Mouse (Mus musculus) small intestine, adult 10 weeks (tissue): ENCODE results near the gene Olfr324. TPM values are rescaled to one million over a fixed set of nuclear protein-coding genes. Genes with fewer than 3 reads are reported as not detected.

ENCODE experiments used
- polyA plus RNA-seq: library from polyadenylated mRNA; stranded (reverse); fragments of 350-450 nt; fragmentation: Illumina TruSeq; extraction: RNeasy Lipid Tissue Mini Kit (QIAGEN cat#74804); gene quantifications from one replicate; pipeline ENCODE4 v1.2.3, GENCODE M21; 2014; ENCODE audit warnings: low replicate concordance

Gene Olfr324
- not detected for polyA plus RNA-seq

DNA sequence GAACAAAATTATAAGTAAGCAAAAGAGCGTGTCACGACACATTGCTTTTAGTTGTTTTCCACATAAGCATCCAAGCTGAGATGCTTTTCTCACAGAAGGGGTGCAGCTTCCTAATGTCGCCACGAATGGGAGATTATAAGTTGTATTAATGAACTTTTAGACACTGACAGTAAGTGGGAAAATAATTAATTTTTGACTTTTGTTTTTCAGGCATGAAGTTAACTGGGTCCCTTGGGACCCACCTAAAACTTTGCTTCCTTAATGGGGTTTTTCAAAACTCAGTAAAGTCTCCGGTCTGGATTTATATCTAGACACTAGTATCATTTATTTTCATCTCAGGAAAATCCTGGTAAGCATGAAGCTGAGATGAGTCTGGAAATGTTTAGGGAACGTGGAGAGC is at the start of gene Olfr324:
Gene Olfr324 (plus strand): TSS at position 301 of the 400 bp plus-strand sequence.

DNA sequence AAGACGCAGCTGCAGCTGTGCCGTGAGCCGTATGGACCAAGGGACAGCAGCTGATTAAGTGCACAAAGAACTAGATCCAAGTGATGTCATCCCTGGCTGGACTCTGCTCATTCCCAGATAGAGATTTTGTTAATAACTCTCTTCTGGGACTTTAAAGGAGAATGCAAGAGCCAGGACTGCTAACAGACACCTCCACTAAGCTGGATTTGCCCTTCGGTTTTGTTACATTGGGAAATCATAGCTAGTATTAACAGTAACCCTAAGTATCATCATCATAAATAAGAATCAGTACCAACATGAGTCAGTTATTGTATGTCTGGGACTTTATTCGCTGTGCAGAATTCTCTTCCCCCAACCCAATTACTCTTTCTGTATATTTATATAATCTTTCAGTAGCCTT is 48.6 kb upstream of the Olfr324 start, which contains the start of gene Olfr329-ps:
Gene Olfr329-ps (minus strand): TSS at position 101 of the 400 bp plus-strand sequence.

DNA sequence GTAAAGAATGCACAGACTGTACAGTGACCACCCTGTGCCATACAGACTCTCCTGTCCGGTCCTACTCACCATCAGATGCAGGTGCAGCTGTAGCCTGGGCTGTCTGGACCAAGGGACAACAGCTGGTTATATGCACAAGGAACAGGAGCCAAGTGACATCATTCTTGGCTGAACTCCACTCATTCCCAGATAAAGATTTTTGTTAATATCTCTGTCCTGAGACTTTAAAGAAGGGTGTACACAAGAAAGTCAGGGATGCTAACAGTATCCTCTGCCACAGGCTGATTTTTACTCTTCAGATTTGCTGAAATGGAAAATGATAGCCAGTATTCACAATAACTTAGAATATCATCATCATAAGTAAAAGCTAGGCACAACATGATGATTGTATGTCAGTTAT is 39.4 kb upstream of the Olfr324 start, which contains the start of gene Olfr328:
Gene Olfr328 (minus strand): TSS at position 101 of the 400 bp plus-strand sequence.

DNA sequence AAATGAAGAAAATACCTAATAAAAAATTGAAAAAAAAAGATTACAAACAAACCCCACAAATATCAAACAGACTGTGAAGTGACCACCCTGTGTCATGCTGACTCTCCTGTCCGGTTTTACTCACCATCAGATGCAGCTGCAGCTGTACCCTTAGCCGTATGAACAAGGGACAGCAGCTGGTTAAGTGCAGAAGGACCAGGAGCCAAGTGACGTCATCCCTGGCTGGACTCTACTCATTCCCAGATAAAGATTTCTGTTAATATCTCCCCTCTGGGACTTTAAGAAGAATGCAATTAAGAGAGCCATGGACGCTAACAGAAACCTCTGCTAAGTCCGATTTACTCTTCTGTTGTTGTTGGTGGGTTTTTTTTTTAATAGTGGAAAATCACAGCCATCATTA is 24.5 kb upstream of the Olfr324 start, which contains the start of gene Olfr224:
Gene Olfr224 (minus strand): TSS at position 149 of the 400 bp plus-strand sequence.

DNA sequence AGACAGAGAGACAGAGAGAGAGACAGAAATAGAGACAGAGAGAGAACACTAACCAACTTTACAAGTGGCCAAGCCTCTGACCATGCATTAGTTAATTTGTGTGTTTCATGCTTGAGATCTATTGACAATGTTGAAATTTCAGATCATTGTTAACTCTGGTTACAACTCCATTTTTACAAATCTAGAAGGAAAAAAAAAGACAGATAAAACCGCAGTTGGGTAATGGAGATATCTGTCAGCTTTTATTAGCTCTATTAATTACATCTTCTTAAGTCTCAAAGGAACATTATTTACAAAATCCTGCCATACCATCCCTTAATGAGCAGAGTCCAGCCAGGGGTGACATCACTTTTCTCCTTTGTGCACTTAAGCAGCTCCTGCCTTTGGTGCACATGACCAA is 17.5 kb upstream of the Olfr324 start, which contains the start of gene Olfr325:
Gene Olfr325 (plus strand): TSS at position 301 of the 400 bp plus-strand sequence.

DNA sequence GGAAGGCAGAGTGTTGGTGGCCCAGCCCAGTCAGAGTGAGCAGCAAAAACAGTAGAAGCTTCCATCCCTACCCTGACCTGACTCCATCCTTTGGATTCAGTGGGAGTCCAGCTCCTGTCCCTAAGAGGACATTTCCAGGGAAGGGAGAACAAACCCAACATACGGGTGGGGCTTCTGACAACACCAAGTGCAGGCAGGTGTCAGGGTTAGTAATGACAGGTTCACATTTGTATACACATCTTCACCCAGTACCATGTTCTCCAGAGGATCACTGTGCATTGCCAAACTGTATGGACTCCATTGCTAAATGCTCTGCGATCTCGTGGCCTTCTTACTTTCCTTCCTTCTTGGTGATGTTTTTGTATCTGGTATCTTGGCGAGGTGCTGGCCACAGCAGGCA is 21.1 kb downstream of the Olfr324 start, which contains the start of gene 2210407C18Rik:
Gene 2210407C18Rik (minus strand): TSS at position 101 of the 400 bp plus-strand sequence.

DNA sequence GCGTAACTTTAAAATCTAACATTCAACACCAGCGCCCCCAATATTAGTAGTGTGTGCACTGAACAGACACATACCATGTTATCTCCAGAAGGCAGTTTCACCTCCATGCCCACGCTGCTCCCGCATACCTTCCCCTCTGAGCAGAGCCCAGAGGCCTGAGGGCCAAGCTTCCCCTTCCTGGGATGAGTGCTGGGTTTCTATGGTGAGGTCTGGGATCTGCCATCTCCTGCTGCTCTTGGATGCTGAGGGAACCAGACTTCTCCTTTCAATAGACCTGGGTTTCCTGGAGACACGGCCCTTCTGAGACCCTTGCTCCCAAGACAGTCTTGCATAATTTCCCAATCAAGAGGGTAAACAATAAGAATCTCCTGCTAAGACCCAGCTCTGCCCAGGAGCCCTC is 35.5 kb downstream of the Olfr324 start, which contains the start of gene Olfr323:
Gene Olfr323 (minus strand): TSS at position 101 of the 400 bp plus-strand sequence.

DNA sequence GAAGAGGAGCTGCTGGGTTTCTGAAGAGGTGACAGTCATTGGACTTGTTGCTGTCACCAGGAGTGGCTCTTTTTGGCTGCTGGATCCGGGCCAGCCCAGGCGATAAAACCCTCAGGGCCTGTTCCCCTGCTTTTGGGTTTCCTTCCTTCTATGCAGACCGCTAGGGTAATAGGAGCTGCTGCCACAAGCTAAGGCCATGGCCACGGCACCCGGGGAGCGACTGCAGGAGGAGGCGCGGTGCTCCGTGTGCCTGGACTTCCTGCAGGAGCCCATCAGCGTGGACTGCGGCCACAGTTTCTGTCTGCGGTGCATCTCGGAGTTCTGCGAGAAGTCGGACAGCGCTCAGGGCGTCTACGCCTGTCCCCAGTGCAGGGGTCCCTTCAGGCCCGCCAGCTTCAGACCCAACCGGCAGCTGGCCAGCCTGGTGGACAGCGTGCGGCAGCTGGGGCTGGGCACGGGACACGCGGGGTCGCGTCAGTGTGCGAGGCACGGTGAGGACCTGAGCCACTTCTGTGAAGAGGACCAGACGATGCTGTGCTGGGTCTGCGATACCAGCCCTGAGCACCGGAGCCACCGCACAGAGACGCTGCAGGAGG is 45.5 kb downstream of the Olfr324 start, which contains the start of gene Trim58:
Gene Trim58 (plus strand): TSS at position 194 of the 596 bp plus-strand sequence.

Other genes starting within 250 kb of the Olfr324 start
- gene Lypd8, start 216.1 kb upstream of the Olfr324 start, polyA plus RNA-seq = 654 TPM
- gene 1810065E05Rik, start 174.0 kb upstream of the Olfr324 start, polyA plus RNA-seq = 0.52 TPM
- gene Gm12253, start 162.6 kb upstream of the Olfr324 start, polyA plus RNA-seq = not detected
- gene Lypd9, start 142.2 kb upstream of the Olfr324 start, polyA plus RNA-seq = not detected
- not detected for gene Olfr30, start 132.8 kb upstream of the Olfr324 start, polyA plus RNA-seq
- not detected for gene Olfr332, start 102.6 kb upstream of the Olfr324 start, polyA plus RNA-seq
- not detected for gene Olfr331, start 92.5 kb upstream of the Olfr324 start, polyA plus RNA-seq
- gene Olfr330, start 60.3 kb upstream of the Olfr324 start, polyA plus RNA-seq = not detected
- not detected for gene Olfr329-ps, start 48.7 kb upstream of the Olfr324 start, polyA plus RNA-seq
- not detected for gene Olfr328, start 39.5 kb upstream of the Olfr324 start, polyA plus RNA-seq
- not detected for gene Olfr224, start 24.6 kb upstream of the Olfr324 start, polyA plus RNA-seq
- gene Olfr325, start 17.4 kb upstream of the Olfr324 start, polyA plus RNA-seq = not detected
- 1,849 TPM for gene 2210407C18Rik, start 21.0 kb downstream of the Olfr324 start, polyA plus RNA-seq
- gene Olfr323, start 35.4 kb downstream of the Olfr324 start, polyA plus RNA-seq = not detected
- gene Trim58, start 45.4 kb downstream of the Olfr324 start, polyA plus RNA-seq = not detected
- not detected for gene Olfr322, start 63.7 kb downstream of the Olfr324 start, polyA plus RNA-seq
- not detected for gene Olfr320, start 86.0 kb downstream of the Olfr324 start, polyA plus RNA-seq
- gene Olfr319, start 104.0 kb downstream of the Olfr324 start, polyA plus RNA-seq = not detected
- gene Olfr318, start 128.9 kb downstream of the Olfr324 start, polyA plus RNA-seq = not detected
- not detected for gene Olfr317, start 144.1 kb downstream of the Olfr324 start, polyA plus RNA-seq
- not detected for gene Olfr316, start 157.6 kb downstream of the Olfr324 start, polyA plus RNA-seq
- gene Olfr315, start 178.1 kb downstream of the Olfr324 start, polyA plus RNA-seq = not detected
- not detected for gene Olfr314, start 187.8 kb downstream of the Olfr324 start, polyA plus RNA-seq
- gene Fam183b, start 206.8 kb downstream of the Olfr324 start, polyA plus RNA-seq = 3.0 TPM
- gene Olfr313, start 219.9 kb downstream of the Olfr324 start, polyA plus RNA-seq = not detected
- gene Olfr312, start 234.1 kb downstream of the Olfr324 start, polyA plus RNA-seq = not detected
- not detected for gene Olfr311, start 244.1 kb downstream of the Olfr324 start, polyA plus RNA-seq